Mouse (Mus musculus) mouse trophoblast stem cell (cell line): ENCODE data around the gene Rtf2.

ENCODE experiments used
- in situ Hi-C, 2 experiments: fragments of 300-500 bp; cut with MseI, MboI; formaldehyde crosslinking; loops; 2 replicates in 1 of 2; 3 replicates in 1 of 2; pipeline ENCODE4 v1.15.1; 2025

The Rtf2 gene

DNA sequence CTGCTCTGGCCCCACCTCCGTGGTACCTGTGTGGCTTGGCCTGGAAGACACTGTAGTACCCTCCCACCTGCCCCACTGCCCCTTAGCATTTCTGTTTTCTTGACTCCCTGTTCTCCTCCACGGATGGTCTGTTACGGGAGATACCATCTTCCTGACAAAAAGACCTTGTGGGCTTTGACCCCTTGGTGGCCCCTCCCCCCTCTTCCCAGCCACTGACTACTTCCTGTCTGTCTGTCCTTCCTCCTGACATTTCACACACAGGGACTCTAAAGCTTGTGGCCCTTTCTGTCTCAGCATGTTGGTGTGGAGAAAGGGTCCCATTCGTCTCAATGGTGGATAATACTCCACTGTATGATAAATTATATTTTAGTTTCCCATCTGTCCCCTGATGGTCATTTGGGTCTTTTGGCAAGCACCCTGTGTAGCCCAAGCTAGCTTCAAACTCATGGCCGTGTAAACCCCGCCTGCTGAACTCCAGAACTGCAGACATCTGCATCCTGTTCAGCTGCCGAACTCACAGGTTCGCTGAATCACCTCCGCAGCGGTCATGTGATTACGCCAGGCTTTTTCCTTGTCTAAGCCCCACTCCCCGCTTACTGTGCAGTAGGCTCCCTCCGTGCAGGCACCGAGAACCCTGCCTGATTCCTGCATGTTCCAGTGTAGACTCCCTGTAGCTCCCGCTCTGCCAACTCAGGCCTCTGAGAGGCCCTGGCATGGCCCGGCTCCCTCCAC is 41.5 kb downstream of the Rtf2 start:
- in situ Hi-C loops = no loop called here

GRCm38 (mm10) chr2:172483766-172484413 is 43.5 kb downstream of the Rtf2 start:
- in situ Hi-C loops = no loop called here

DNA sequence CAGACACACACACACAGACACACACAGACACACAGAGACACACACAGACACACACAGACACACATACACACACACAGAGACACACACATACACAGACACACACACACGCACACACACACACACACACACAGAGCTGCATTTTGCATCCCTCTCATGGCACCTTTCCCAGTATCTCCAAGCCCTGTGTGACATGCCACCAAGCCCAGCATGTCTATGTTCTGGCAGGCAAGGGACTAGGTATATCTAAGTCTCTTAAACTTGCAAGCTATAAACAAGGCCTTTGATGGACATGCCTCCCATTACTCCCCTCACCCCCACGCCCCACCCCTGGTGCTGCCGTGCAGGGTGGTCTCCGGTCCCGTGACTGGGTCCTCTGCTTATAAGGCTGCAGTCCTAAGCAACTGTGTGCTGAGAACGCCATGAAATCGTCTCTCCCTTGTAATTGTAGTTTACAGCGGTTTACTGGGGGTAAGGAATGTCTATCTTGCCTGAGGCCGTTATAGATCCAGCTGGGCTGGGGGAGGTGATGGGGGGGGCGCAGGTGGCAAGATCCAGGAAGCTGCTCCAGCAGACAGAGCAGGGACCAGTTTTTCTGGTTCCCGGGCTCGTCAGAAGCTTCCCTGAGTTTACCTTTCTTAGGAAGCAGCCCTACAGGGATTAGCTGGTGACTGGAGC is 44.5 kb downstream of the Rtf2 start:
- in situ Hi-C loops = no loop called here

GRCm38 (mm10) chr2:172496736-172497345 is 56.5 kb downstream of the Rtf2 start:
- in situ Hi-C loops = no loop called here

GRCm38 (mm10) chr2:172498823-172499222 is 58.5 kb downstream of the Rtf2 start:
- in situ Hi-C loops = no loop called here

GRCm38 (mm10) chr2:172500752-172501316 is 60.5 kb downstream of the Rtf2 start:
- in situ Hi-C loops = no loop called here

DNA sequence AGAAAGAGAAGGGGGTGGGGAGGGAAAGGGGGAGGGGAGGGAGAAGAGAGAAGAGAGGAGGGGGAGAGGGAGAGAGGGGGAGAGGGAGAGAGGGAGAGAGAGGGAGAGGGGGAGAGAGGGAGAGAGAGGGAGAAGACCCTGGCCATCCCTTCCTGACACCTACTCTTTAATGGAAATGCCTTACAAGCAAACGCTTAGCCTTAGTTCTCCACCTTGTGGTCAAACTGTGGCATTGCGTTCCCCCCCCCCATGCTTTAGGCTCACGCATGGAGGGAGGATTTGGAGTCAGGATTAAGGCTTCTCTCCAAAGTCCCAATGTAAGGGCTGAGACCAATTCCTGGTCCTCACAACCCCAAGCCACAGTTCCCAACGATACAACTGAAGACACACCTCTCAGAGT is 61.0 kb downstream of the Rtf2 start:
- in situ Hi-C loops = no loop called here

DNA sequence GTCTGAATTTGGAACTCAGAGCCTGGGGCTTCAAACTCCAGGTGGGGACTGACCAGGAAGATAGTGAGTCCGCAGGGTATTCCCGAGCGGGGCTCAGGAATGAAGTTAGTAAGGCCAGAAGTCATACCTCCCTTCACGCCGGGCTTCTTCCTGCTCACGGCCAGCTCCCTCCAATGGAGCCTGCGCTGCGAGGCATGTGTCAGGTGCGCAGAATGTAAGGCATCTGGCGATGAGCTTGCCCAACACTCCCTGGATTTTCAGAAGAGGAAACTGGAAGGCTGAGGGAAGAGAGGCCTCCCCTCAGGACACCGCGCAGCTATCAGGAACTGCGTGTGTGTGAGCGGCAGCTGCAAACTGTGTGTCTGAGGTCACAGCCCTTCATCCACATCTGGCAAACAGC is 61.8 kb downstream of the Rtf2 start:
- in situ Hi-C loops = no loop called here

- in situ Hi-C loops = no loop called here
These were observed 65.8 kb downstream of the Rtf2 start for GRCm38 (mm10) chr2:172506121-172506520.

GRCm38 (mm10) chr2:172510056-172510712 is 69.8 kb downstream of the Rtf2 start:
- in situ Hi-C loops = no loop called here

DNA sequence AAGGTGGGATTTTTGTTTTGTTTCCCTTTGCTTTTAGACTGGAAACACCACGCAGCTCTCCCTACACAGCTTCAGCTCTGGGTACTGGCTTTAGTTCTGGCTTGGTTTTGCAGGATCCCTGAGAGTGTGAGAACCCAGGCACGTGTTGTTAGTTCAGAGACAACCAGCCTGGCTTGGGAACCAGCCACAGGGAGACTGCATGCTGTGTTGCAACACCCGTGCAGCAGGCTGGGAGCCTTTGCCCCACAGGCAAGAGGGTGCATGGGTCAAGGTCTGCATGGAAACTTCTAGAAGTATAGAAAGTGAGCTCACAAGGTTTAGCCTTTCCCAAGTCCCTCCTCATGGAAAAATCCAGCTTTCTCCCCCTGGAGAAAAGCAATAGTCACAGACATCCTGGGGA is 70.5 kb downstream of the Rtf2 start:
- in situ Hi-C loops = no loop called here

DNA sequence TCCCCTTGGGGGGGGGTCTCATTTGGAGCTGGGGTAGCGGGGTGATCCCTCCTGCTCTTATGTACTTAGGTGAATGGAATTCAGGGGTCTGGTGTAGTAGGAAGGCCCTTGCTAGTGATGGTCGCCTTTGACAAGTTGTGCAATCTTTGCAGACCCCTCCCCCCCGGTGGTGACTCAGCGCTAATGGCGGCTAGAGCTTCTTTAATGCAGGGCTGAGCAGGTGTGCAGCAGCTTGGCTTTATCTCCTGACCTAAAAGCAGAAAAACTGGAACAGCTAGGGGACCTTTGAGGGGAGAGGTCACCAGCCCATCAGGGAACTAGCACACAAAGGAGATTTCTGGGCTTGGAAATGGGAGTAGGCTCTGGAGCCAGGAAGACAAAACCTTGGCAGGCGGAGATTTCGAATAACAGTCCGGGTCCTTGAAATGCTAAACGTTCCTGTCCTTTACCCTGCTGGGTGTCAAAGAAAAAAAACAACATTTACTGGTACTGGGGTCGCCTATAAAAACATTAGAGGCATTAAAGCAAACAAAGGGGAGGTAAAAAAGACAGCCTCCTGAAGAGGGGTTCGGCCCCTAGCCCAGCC is 76.1 kb downstream of the Rtf2 start:
- in situ Hi-C loops = no loop called here
